Mouse (Mus musculus): ENCODE measurements around the gene Il4i1. TPM values are rescaled to one million over a fixed set of nuclear protein-coding genes. Genes with fewer than 3 reads are reported as not detected.

Il4i1 gene
- polyA plus RNA-seq (2012; rRNA removed; ENCODE audit: low replicate concordance) = 3.9 and 4.0 TPM in 2 replicates

GRCm38 (mm10) chr7:44815721-44816469 is at the start of gene Il4i1, which contains the start of gene Nup62:
Gene Il4i1, plus strand, starts transcription at chr7:44816387.
Gene Nup62, plus strand, starts transcription at chr7:44816088.

GRCm38 (mm10) chr7:44816470-44817021 is 359 bp downstream of the Il4i1 start, which contains the start of gene Atf5:
Gene Atf5, minus strand, starts transcription at chr7:44816658.

DNA sequence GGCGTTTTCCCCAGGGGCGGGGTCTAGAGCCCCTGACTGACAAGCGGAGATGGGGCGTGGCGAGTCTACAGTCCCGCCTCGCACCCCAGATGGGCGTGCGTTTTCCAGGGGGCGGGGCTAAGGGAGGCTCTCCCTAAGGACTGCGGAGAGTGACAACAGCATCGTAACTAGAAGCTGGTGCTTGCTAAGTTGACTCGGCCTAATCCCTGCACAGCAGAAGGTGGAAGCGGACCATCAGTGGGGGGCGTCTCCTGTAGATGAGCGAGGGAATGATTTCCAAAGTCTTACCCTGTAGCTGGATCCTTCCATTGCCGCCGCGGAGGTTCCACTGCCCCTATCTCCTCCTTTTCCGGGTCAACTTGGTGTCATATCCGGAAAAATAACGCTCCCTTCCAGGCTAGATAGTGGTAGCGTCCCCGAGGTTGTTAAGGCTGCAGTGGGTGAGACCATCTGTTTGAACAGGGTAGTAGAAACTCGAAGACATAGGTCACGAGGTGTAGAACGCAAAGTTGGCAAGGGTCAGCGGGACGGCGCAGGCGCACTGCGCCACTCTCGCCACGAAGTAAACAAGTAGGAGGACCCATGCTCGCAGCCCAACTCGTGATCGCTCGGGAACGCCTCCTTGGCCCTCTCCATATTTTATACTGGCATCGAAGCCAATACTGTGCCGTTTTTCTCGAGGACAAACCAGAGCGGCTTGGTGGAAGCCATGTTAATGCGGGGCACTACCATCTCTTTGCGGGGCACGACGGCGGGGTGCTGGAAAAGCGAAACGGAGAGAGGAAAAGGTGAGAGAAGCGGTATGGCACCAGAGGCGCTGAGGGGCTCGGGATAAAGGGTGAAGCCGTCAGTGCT is 32.6 kb downstream of the Il4i1 start, which contains the start of the genes Akt1s1 and Tbc1d17:
TSS of gene Akt1s1 (plus strand) at position 431 of the 855 bp plus-strand sequence.
TSS of gene Tbc1d17 (minus strand) at position 519 of the 855 bp plus-strand sequence.

GRCm38 (mm10) chr7:44857042-44857552 is 40.9 kb downstream of the Il4i1 start, which contains the start of gene Pnkp:
Gene Pnkp, plus strand, starts transcription at chr7:44857139.

GRCm38 (mm10) chr7:44869697-44870528 is 53.7 kb downstream of the Il4i1 start, which contains the start of gene Ptov1:
Gene Ptov1, minus strand, starts transcription at chr7:44869788.

Other genes with a start within 250 kb of the Il4i1 start
- 6.0 and 16.0 TPM in 2 replicates for gene Napsa, start 244.0 kb upstream of the Il4i1 start, polyA plus RNA-seq (2012; rRNA removed; ENCODE audit: low replicate concordance)
- 2.6 and 7.7 TPM in 2 replicates for gene Kcnc3, start 225.7 kb upstream of the Il4i1 start, polyA plus RNA-seq (2012; rRNA removed; ENCODE audit: low replicate concordance)
- 4.1 and 12.7 TPM in 2 replicates for gene Myh14, start 145.5 kb upstream of the Il4i1 start, polyA plus RNA-seq (2012; rRNA removed; ENCODE audit: low replicate concordance)
- gene Izumo2, start 107.6 kb upstream of the Il4i1 start, polyA plus RNA-seq (2012; rRNA removed; ENCODE audit: low replicate concordance) = not detected in 2 replicates
- 29.0 and 48.8 TPM in 2 replicates for gene Vrk3, start 68.0 kb upstream of the Il4i1 start, polyA plus RNA-seq (2012; rRNA removed; ENCODE audit: low replicate concordance)
- 0.20 and 0.54 TPM in 2 replicates for gene Zfp473, start 65.3 kb upstream of the Il4i1 start, polyA plus RNA-seq (2012; rRNA removed; ENCODE audit: low replicate concordance)
- gene Nup62, start 299 bp upstream of the Il4i1 start, polyA plus RNA-seq (2012; rRNA removed; ENCODE audit: low replicate concordance) = 35.6 and 77.6 TPM in 2 replicates
- gene Atf5, start 271 bp downstream of the Il4i1 start, polyA plus RNA-seq (2012; rRNA removed; ENCODE audit: low replicate concordance) = 211 and 305 TPM in 2 replicates
- gene Akt1s1, start 32.6 kb downstream of the Il4i1 start, polyA plus RNA-seq (2012; rRNA removed; ENCODE audit: low replicate concordance) = 87.7 and 129 TPM in 2 replicates
- 125 and 126 TPM in 2 replicates for gene Tbc1d17, start 32.7 kb downstream of the Il4i1 start, polyA plus RNA-seq (2012; rRNA removed; ENCODE audit: low replicate concordance)
- 45.1 and 47.8 TPM in 2 replicates for gene Pnkp, start 40.8 kb downstream of the Il4i1 start, polyA plus RNA-seq (2012; rRNA removed; ENCODE audit: low replicate concordance)
- 245 and 426 TPM in 2 replicates for gene Ptov1, start 53.4 kb downstream of the Il4i1 start, polyA plus RNA-seq (2012; rRNA removed; ENCODE audit: low replicate concordance)
- 93.4 and 172 TPM in 2 replicates for gene Med25, start 76.3 kb downstream of the Il4i1 start, polyA plus RNA-seq (2012; rRNA removed; ENCODE audit: low replicate concordance)
- 48.5 and 82.0 TPM in 2 replicates for gene Fuz, start 79.7 kb downstream of the Il4i1 start, polyA plus RNA-seq (2012; rRNA removed; ENCODE audit: low replicate concordance)
- 91.4 and 108 TPM in 2 replicates for gene Ap2a1, start 113.1 kb downstream of the Il4i1 start, polyA plus RNA-seq (2012; rRNA removed; ENCODE audit: low replicate concordance)
- gene Tsks, start 126.8 kb downstream of the Il4i1 start, polyA plus RNA-seq (2012; rRNA removed; ENCODE audit: low replicate concordance) = 0.21 and 0.22 TPM in 2 replicates
- gene Cpt1c, start 158.5 kb downstream of the Il4i1 start, polyA plus RNA-seq (2012; rRNA removed; ENCODE audit: low replicate concordance) = 21.7 and 88.9 TPM in 2 replicates
- 148 and 347 TPM in 2 replicates for gene Prmt1, start 170.2 kb downstream of the Il4i1 start, polyA plus RNA-seq (2012; rRNA removed; ENCODE audit: low replicate concordance)
- gene Irf3, start 181.3 kb downstream of the Il4i1 start, polyA plus RNA-seq (2012; rRNA removed; ENCODE audit: low replicate concordance) = 111 and 156 TPM in 2 replicates
- gene Bcl2l12, start 182.3 kb downstream of the Il4i1 start, polyA plus RNA-seq (2012; rRNA removed; ENCODE audit: low replicate concordance) = 30.2 and 45.2 TPM in 2 replicates
- 67.6 and 79.5 TPM in 2 replicates for gene Scaf1, start 200.0 kb downstream of the Il4i1 start, polyA plus RNA-seq (2012; rRNA removed; ENCODE audit: low replicate concordance)
- gene Rras, start 201.6 kb downstream of the Il4i1 start, polyA plus RNA-seq (2012; rRNA removed; ENCODE audit: low replicate concordance) = 286 and 584 TPM in 2 replicates
- gene Prr12, start 236.5 kb downstream of the Il4i1 start, polyA plus RNA-seq (2012; rRNA removed; ENCODE audit: low replicate concordance) = 8.6 and 15.5 TPM in 2 replicates
- 68.3 and 84.1 TPM in 2 replicates for gene Nosip, start 246.0 kb downstream of the Il4i1 start, polyA plus RNA-seq (2012; rRNA removed; ENCODE audit: low replicate concordance)
- 73.3 and 99.8 TPM in 2 replicates for gene Prrg2, start 246.3 kb downstream of the Il4i1 start, polyA plus RNA-seq (2012; rRNA removed; ENCODE audit: low replicate concordance)